Mouse (Mus musculus): ENCODE results near the gene Slc25a3. TPM values are rescaled to one million over a fixed set of nuclear protein-coding genes. Genes with fewer than 3 reads are reported as not detected.

Gene Slc25a3
- polyA plus RNA-seq, 1 experiment from 2014 or later = 526 TPM

GRCm38 (mm10) chr10:91109841-91110240 is 14.0 kb downstream of the Slc25a3 start:
- H3K36me3 ChIP-seq (ENCODE audit: control insufficient read depth, insufficient read depth, low read length) = peaks cover 24% of the 10 kb centered on the region
- ATAC-seq (ENCODE audit: low read depth) (0 out of 2 replicates have a peak, but pooled peaks have one; percentile 32), DNase-seq (ENCODE audit: low spot score) (no peak)
- 64% methylated on average over 4 of the region's 4 CpGs for WGBS
- H3K4me1 ChIP-seq (ENCODE audit: control insufficient read depth, insufficient read depth, low read length) = no peaks in the 10 kb centered on the region
- H3K4me3 ChIP-seq (ENCODE audit: low read depth, low read length) = no peak overlapping the region
- no peak overlapping the region for H3K27ac ChIP-seq (replicated peaks; ENCODE audit: low read depth, low read length)
- H3K9ac ChIP-seq (ENCODE audit: low read depth, low read length) = no peak overlapping the region
- peaks cover 22% of the 10 kb centered on the region; the same call in 1 of the 2 replicates for H3K9me3 ChIP-seq (ENCODE audit: control insufficient read depth, low read length)
- H3K27me3 ChIP-seq (replicated peaks; ENCODE audit: control insufficient read depth, insufficient read depth, low read length) = no peaks in the 10 kb centered on the region
- H3K4me2 ChIP-seq (ENCODE audit: low read depth, low read length) = no peak overlapping the region

GRCm38 (mm10) chr10:91105981-91106380 is 17.9 kb downstream of the Slc25a3 start:
- H3K4me3 ChIP-seq (ENCODE audit: low read depth, low read length) = no peak overlapping the region
- H3K27me3 ChIP-seq (replicated peaks; ENCODE audit: control insufficient read depth, insufficient read depth, low read length) = no peaks in the 10 kb centered on the region
- 66% methylated on average over 3 of the region's 3 CpGs for WGBS

GRCm38 (mm10) chr10:91102799-91103590 is 20.9 kb downstream of the Slc25a3 start:
- 92% methylated on average over 14 of the region's 14 CpGs for WGBS
- Histone ChIP-seq H3K27ac (replicated peaks; ENCODE audit: low read depth, low read length) (no peak overlapping the region), H3K4me1 (ENCODE audit: control insufficient read depth, insufficient read depth, low read length) (no peaks in the 10 kb centered on the region), H3K9ac (ENCODE audit: low read depth, low read length) (no peak overlapping the region), H3K27me3 (replicated peaks; ENCODE audit: control insufficient read depth, insufficient read depth, low read length) (no peaks in the 10 kb centered on the region), H3K4me3 (ENCODE audit: low read depth, low read length) (no peak overlapping the region), H3K36me3 (ENCODE audit: control insufficient read depth, insufficient read depth, low read length) (peaks cover 27% of the 10 kb centered on the region), H3K4me2 (ENCODE audit: low read depth, low read length) (no peak overlapping the region), H3K9me3 (ENCODE audit: control insufficient read depth, low read length) (no peaks in the 10 kb centered on the region)
- no peak for ATAC-seq (ENCODE audit: low read depth)
- DNase-seq (ENCODE audit: low spot score) = peak; percentile 12

More at GRCm38 (mm10) chr10:91105981-91106380, 17.9 kb downstream of the Slc25a3 start:
- DNase-seq (ENCODE audit: low spot score) (no peak), ATAC-seq (ENCODE audit: low read depth) (no peak)
- Histone ChIP-seq H3K27ac (replicated peaks; ENCODE audit: low read depth, low read length) (no peak overlapping the region), H3K4me2 (ENCODE audit: low read depth, low read length) (no peak overlapping the region), H3K4me1 (ENCODE audit: control insufficient read depth, insufficient read depth, low read length) (no peaks in the 10 kb centered on the region), H3K36me3 (ENCODE audit: control insufficient read depth, insufficient read depth, low read length) (peaks cover 17% of the 10 kb centered on the region), H3K9ac (ENCODE audit: low read depth, low read length) (no peak overlapping the region), H3K9me3 (ENCODE audit: control insufficient read depth, low read length) (0 out of 2 replicates have a peak, but pooled peaks cover 4% of the 10 kb centered on the region)

GRCm38 (mm10) chr10:91101936-91102335 is 21.9 kb downstream of the Slc25a3 start:
- no peak for DNase-seq (ENCODE audit: low spot score)
- ATAC-seq (ENCODE audit: low read depth) = no peak
- H3K9ac ChIP-seq (ENCODE audit: low read depth, low read length) = no peak overlapping the region
- no peak overlapping the region for H3K4me3 ChIP-seq (ENCODE audit: low read depth, low read length)
- H3K36me3 ChIP-seq (ENCODE audit: control insufficient read depth, insufficient read depth, low read length) = peaks cover 35% of the 10 kb centered on the region
- no peaks in the 10 kb centered on the region for H3K9me3 ChIP-seq (ENCODE audit: control insufficient read depth, low read length)
- no peaks in the 10 kb centered on the region for H3K4me1 ChIP-seq (ENCODE audit: control insufficient read depth, insufficient read depth, low read length)
- H3K27me3 ChIP-seq (replicated peaks; ENCODE audit: control insufficient read depth, insufficient read depth, low read length) = no peaks in the 10 kb centered on the region
- H3K27ac ChIP-seq (replicated peaks; ENCODE audit: low read depth, low read length) = no peak overlapping the region
- H3K4me2 ChIP-seq (ENCODE audit: low read depth, low read length) = no peak overlapping the region
- WGBS = 86% methylated on average over 25 of the region's 25 CpGs

- Histone ChIP-seq H3K27ac (replicated peaks; ENCODE audit: low read depth, low read length) (no peak overlapping the region), H3K9me3 (ENCODE audit: control insufficient read depth, low read length) (no peaks in the 10 kb centered on the region), H3K36me3 (ENCODE audit: control insufficient read depth, insufficient read depth, low read length) (peaks cover 47% of the 10 kb centered on the region), H3K9ac (ENCODE audit: low read depth, low read length) (no peak overlapping the region), H3K4me2 (ENCODE audit: low read depth, low read length) (no peak overlapping the region), H3K27me3 (replicated peaks; ENCODE audit: control insufficient read depth, insufficient read depth, low read length) (no peaks in the 10 kb centered on the region), H3K4me1 (ENCODE audit: control insufficient read depth, insufficient read depth, low read length) (no peaks in the 10 kb centered on the region), H3K4me3 (ENCODE audit: low read depth, low read length) (no peak overlapping the region)
- WGBS = 100% methylated on average over 1 of the region's 1 CpGs
- DNase-seq (ENCODE audit: low spot score) = no peak
- no peak for ATAC-seq (ENCODE audit: low read depth)
Measured at GRCm38 (mm10) chr10:91100101-91100500, 23.8 kb downstream of the Slc25a3 start.

GRCm38 (mm10) chr10:91098056-91098455 is 25.8 kb downstream of the Slc25a3 start:
- no peak for ATAC-seq (ENCODE audit: low read depth)
- Histone ChIP-seq H3K36me3 (ENCODE audit: control insufficient read depth, insufficient read depth, low read length) (peaks cover 64% of the 10 kb centered on the region), H3K4me1 (ENCODE audit: control insufficient read depth, insufficient read depth, low read length) (no peaks in the 10 kb centered on the region), H3K9ac (ENCODE audit: low read depth, low read length) (no peak overlapping the region), H3K4me3 (ENCODE audit: low read depth, low read length) (no peak overlapping the region), H3K9me3 (ENCODE audit: control insufficient read depth, low read length) (no peaks in the 10 kb centered on the region), H3K27ac (replicated peaks; ENCODE audit: low read depth, low read length) (no peak overlapping the region), H3K4me2 (ENCODE audit: low read depth, low read length) (no peak overlapping the region), H3K27me3 (replicated peaks; ENCODE audit: control insufficient read depth, insufficient read depth, low read length) (no peaks in the 10 kb centered on the region)
- no peak for DNase-seq (ENCODE audit: low spot score)
- 92% methylated on average over 8 of the region's 8 CpGs for WGBS

GRCm38 (mm10) chr10:91094251-91095104 is 29.4 kb downstream of the Slc25a3 start:
- Histone ChIP-seq H3K4me1 (ENCODE audit: control insufficient read depth, insufficient read depth, low read length) (no peaks in the 10 kb centered on the region), H3K9me3 (ENCODE audit: control insufficient read depth, low read length) (no peaks in the 10 kb centered on the region), H3K4me3 (ENCODE audit: low read depth, low read length) (no peak overlapping the region), H3K4me2 (ENCODE audit: low read depth, low read length) (no peak overlapping the region), H3K36me3 (ENCODE audit: control insufficient read depth, insufficient read depth, low read length) (peaks cover 51% of the 10 kb centered on the region), H3K27ac (replicated peaks; ENCODE audit: low read depth, low read length) (no peak overlapping the region), H3K9ac (ENCODE audit: low read depth, low read length) (no peak overlapping the region), H3K27me3 (replicated peaks; ENCODE audit: control insufficient read depth, insufficient read depth, low read length) (no peaks in the 10 kb centered on the region)
- no peak for DNase-seq (ENCODE audit: low spot score)
- no peak for ATAC-seq (ENCODE audit: low read depth)
- WGBS = 85% methylated on average over 15 of the region's 15 CpGs

GRCm38 (mm10) chr10:91092812-91093211 is 31.0 kb downstream of the Slc25a3 start:
- no peak overlapping the region for H3K4me3 ChIP-seq (ENCODE audit: low read depth, low read length)
- no peaks in the 10 kb centered on the region for H3K4me1 ChIP-seq (ENCODE audit: control insufficient read depth, insufficient read depth, low read length)
- H3K27ac ChIP-seq (replicated peaks; ENCODE audit: low read depth, low read length) = no peak overlapping the region
- DNase-seq (ENCODE audit: low spot score) (no peak), ATAC-seq (ENCODE audit: low read depth) (no peak)
- H3K36me3 ChIP-seq (ENCODE audit: control insufficient read depth, insufficient read depth, low read length) = peaks cover 45% of the 10 kb centered on the region
- no peaks in the 10 kb centered on the region for H3K9me3 ChIP-seq (ENCODE audit: control insufficient read depth, low read length)
- no peak overlapping the region for H3K9ac ChIP-seq (ENCODE audit: low read depth, low read length)
- no peaks in the 10 kb centered on the region for H3K27me3 ChIP-seq (replicated peaks; ENCODE audit: control insufficient read depth, insufficient read depth, low read length)
- 95% methylated on average over 4 of the region's 4 CpGs for WGBS
- no peak overlapping the region for H3K4me2 ChIP-seq (ENCODE audit: low read depth, low read length)

Measured in embryonic facial prominence, embryonic 14.5 days (tissue).